In genomic region chr14:34588005-34588404, GRCm38 (mm10) we compare ENCODE assay signal across 23 mouse cellular contexts. TPM values are rescaled to one million over a fixed set of nuclear protein-coding genes. Genes with fewer than 3 reads are reported as not detected.
DNase-seq lines count a peak whose midpoint lies in the region; ATAC-seq and TF ChIP-seq lines count a peak whose summit lies in the region.
"Had no signal": no experiment of that assay in that cellular context is flagged by ENCODE, and none has a peak within 500 bp of the region (broad histone marks: within the 10 kb centered on the region; RNA-seq: fewer than 3 reads in every experiment).

No protein-coding gene starts in this region.

- peaks cover 27% of the 10 kb centered on the region for H3K36me3 ChIP-seq in heart, embryonic 14.5 days (ENCODE audit: control insufficient read depth, insufficient read depth, low read length)
- no peaks in the 10 kb centered on the region for H3K36me3 ChIP-seq in C2C12 (ENCODE audit: control insufficient read depth, insufficient read depth)
- H3K36me3 ChIP-seq in limb, embryonic 13.5 days: no peaks in the 10 kb centered on the region
- H3K36me3 ChIP-seq: forebrain, embryonic 10.5 days; hindbrain, embryonic 13.5 days; liver, embryonic 15.5 days; neural tube, embryonic 15.5 days had no signal

- H3K79me3 ChIP-seq in C2C12 (ENCODE audit: low read depth): peaks cover 4% of the 10 kb centered on the region

- peaks cover 55 to 66% of the 10 kb centered on the region in 2 experiments for H3K4me1 ChIP-seq in heart, embryonic 14.5 days (ENCODE audit: control insufficient read depth in 2 of 2, insufficient read depth in 2 of 2, low read length in 2 of 2)
- peaks cover 10% of the 10 kb centered on the region for H3K4me1 ChIP-seq in brown adipose tissue, adult 24 weeks (ENCODE audit: control insufficient read depth, insufficient read depth, insufficient read length, low read length)
- peaks cover 6% of the 10 kb centered on the region; the same call in 1 of the 2 replicates for H3K4me1 ChIP-seq in limb, embryonic 13.5 days
- H3K4me1 ChIP-seq: liver, embryonic 15.5 days; neural tube, embryonic 15.5 days had no signal

- H3K27me3 ChIP-seq in heart, embryonic 14.5 days (ENCODE audit: control insufficient read depth, insufficient read depth, low read length): no peaks in the 10 kb centered on the region
- no peaks in the 10 kb centered on the region for H3K27me3 ChIP-seq in C2C12 (ENCODE audit: control insufficient read depth, insufficient read depth, insufficient read length)
- H3K27me3 ChIP-seq in limb, embryonic 13.5 days: no peaks in the 10 kb centered on the region
- H3K27me3 ChIP-seq: hindbrain, embryonic 13.5 days; liver, embryonic 15.5 days; neural tube, embryonic 15.5 days had no signal

- peak overlapping the region; percentile 89 for H3K9ac ChIP-seq in heart, embryonic 14.5 days (ENCODE audit: low read length)
- no peak overlapping the region for H3K9ac ChIP-seq in limb, embryonic 13.5 days
- H3K9ac ChIP-seq: hindbrain, embryonic 13.5 days; liver, embryonic 15.5 days; neural tube, embryonic 15.5 days had no signal

- peaks cover 19% of the 10 kb centered on the region for H3K79me2 ChIP-seq in C2C12 (ENCODE audit: control insufficient read depth, insufficient read depth)

- H3K4me3 ChIP-seq in heart, embryonic 14.5 days (ENCODE audit: control insufficient read depth in 1 of 2, insufficient read depth in 1 of 2, low read depth in 1 of 2, low read length in 2 of 2): peak overlapping the region; percentile 57 to 62
- peak overlapping the region; percentile 31 for H3K4me3 ChIP-seq in C2C12 (ENCODE audit: insufficient read depth, poor library complexity, severe bottlenecking)
- peak overlapping the region; percentile 7; the same call in 1 of the 2 replicates for H3K4me3 ChIP-seq in brown adipose tissue, adult 24 weeks (ENCODE audit: insufficient read depth, low read depth, low read length)
- no peak overlapping the region for H3K4me3 ChIP-seq in limb, embryonic 13.5 days
- H3K4me3 ChIP-seq: forebrain, embryonic 10.5 days; hindbrain, embryonic 13.5 days; liver, embryonic 15.5 days; neural tube, embryonic 15.5 days had no signal

- no peak for ATAC-seq in heart, embryonic 14.5 days (ENCODE audit: insufficient number of reproducible peaks, insufficient read depth, low FRiP score, low read depth)
- ATAC-seq in limb, embryonic 13.5 days (ENCODE audit: low FRiP score, low read depth): no peak

- DNase-seq in heart, adult 8-10 months (ENCODE audit: low spot score): no peak
- DNase-seq in cerebellum, adult 9-11 months: no peak
- no peak for DNase-seq in retina, postnatal 1 day
- DNase-seq: cerebellum, adult 2 months; lung, postnatal 14 days; spleen, adult 18-20 months; thymus, postnatal 36 days had no signal

- H3K9me3 ChIP-seq in heart, embryonic 14.5 days (ENCODE audit: control insufficient read depth, low read length): no peaks in the 10 kb centered on the region
- no peaks in the 10 kb centered on the region for H3K9me3 ChIP-seq in limb, embryonic 13.5 days
- H3K9me3 ChIP-seq: forebrain, embryonic 10.5 days; hindbrain, embryonic 13.5 days; liver, embryonic 15.5 days; neural tube, embryonic 15.5 days had no signal

- 21% methylated on average over 5 of the region's 5 CpGs for WGBS in heart, embryonic 14.5 days
- 71% methylated on average over 5 of the region's 5 CpGs for WGBS in limb, embryonic 13.5 days

- peak overlapping the region; percentile 89 for H3K4me2 ChIP-seq in heart, embryonic 14.5 days (ENCODE audit: low read length)
- H3K4me2 ChIP-seq in limb, embryonic 13.5 days (replicated peaks): peak overlapping the region; percentile 3; the same call in 1 of the 2 replicates
- H3K4me2 ChIP-seq: hindbrain, embryonic 13.5 days; liver, embryonic 15.5 days; neural tube, embryonic 15.5 days had no signal

- H3ac ChIP-seq in C2C12 (ENCODE audit: control insufficient read depth, insufficient read length, low read depth): peak overlapping the region; percentile 69

- H3K27ac ChIP-seq in heart, embryonic 14.5 days (replicated peaks in 1 of 2; ENCODE audit: control insufficient read depth in 1 of 2, insufficient read depth in 1 of 2, low read depth in 2 of 2, low read length in 2 of 2): peak overlapping the region; percentile 97
- no peak overlapping the region for H3K27ac ChIP-seq in brown adipose tissue, adult 24 weeks (replicated peaks; ENCODE audit: low read depth, low read length)
- H3K27ac ChIP-seq in limb, embryonic 13.5 days: no peak overlapping the region
- H3K27ac ChIP-seq: forebrain, embryonic 10.5 days; hindbrain, embryonic 13.5 days; kidney, postnatal 0 days; liver, embryonic 15.5 days; neural tube, embryonic 15.5 days had no signal

- TF ChIP-seq CTCF in C2C12 (IDR thresholded peaks at IDR 0.05; ENCODE audit: control insufficient read depth, insufficient read depth, insufficient read length): no peak

TF ChIP-seq in C2C12, 6 proteins besides CTCF, POLR2A, EP300 and RAD21:
- TF ChIP-seq FOSL1 (IDR thresholded peaks at IDR 0.05; ENCODE audit: insufficient read depth, low read length, poor library complexity, severe bottlenecking) (no peak), USF1 (IDR thresholded peaks at IDR 0.05; ENCODE audit: low read depth) (no peak), MYOG (IDR thresholded peaks at IDR 0.05; ENCODE audit: control insufficient read depth, extremely low read depth, insufficient read length) (no peak), MAX (IDR thresholded peaks at IDR 0.05) (no peak), CEBPB (IDR thresholded peaks at IDR 0.05; ENCODE audit: low read depth) (no peak), MYOD1 (IDR thresholded peaks at IDR 0.05; ENCODE audit: control insufficient read depth, insufficient read length, low read depth) (no peak)

RNA-seq across cellular contexts. Expression of gene Ldb3, which starts 0.5 kb away (rescaled TPM):
- 301 and 314 TPM in 2 replicates for polyA plus RNA-seq in heart, embryonic 14.5 days (2014; fragmentation: Nextera tagmentation; extraction: Ambion mirVana)
- 1,000 to 10,000 TPM; 1,077 to 1,246 (median 1,126) TPM for total RNA-seq in heart, adult 8-10 months (2022)
- polyA plus RNA-seq in C2C12 (2012; fragmentation: generic; extraction: Trizol): 4.0 TPM
- polyA plus RNA-seq in brown adipose tissue, adult 24 weeks (2012; ENCODE audit: insufficient read depth, insufficient read length, missing spikeins): 12.4 and 28.6 TPM in 2 replicates
- 8.8 and 9.8 TPM in 2 replicates for polyA plus RNA-seq in limb, embryonic 13.5 days (2015; fragmentation: Nextera tagmentation; extraction: Ambion mirVana)
- total RNA-seq: megakaryocyte-erythroid progenitor cell, adult 5-6 weeks; monocyte, adult 5-6 weeks had no signal

RNA-seq across cellular contexts. Expression of gene Opn4, which starts 11.9 kb away (rescaled TPM):
- 5.0 and 5.2 TPM in 2 replicates for polyA plus RNA-seq in heart, embryonic 14.5 days (2014; fragmentation: Nextera tagmentation; extraction: Ambion mirVana)
- 1 to 10 TPM; 1.7 to 2.5 (median 2.4) TPM for total RNA-seq in heart, adult 8-10 months (2022)
- not detected for polyA plus RNA-seq in C2C12 (2012; fragmentation: generic; extraction: Trizol)
- not detected in 2 replicates for polyA plus RNA-seq in brown adipose tissue, adult 24 weeks (2012; ENCODE audit: insufficient read depth, insufficient read length, missing spikeins)
- polyA plus RNA-seq in limb, embryonic 13.5 days (2015; fragmentation: Nextera tagmentation; extraction: Ambion mirVana): 0.42 TPM in 1 of 2 replicates, not detected in the other
- total RNA-seq: gastrocnemius, postnatal 36 days; layer of hippocampus, postnatal 14 days; megakaryocyte-erythroid progenitor cell, adult 5-6 weeks; monocyte, adult 5-6 weeks had no signal
- polyA plus RNA-seq: brain, embryonic 14.5 days; cortical plate, adult 2 months; hindbrain, embryonic 13.5 days; limb, embryonic 11.5 days; liver, embryonic 15.5 days had no signal

Comparison
In these comparisons a context has a peak if more than half of its experiments do, and no peak if none do; other contexts are left out.
1. H3K27ac ChIP-seq: peak in heart, embryonic 14.5 days (2 of 2); none in brown adipose tissue, adult 24 weeks (single experiment) and limb, embryonic 13.5 days (single experiment).
2. RNA of gene Ldb3, which starts 0.5 kb away (polyA plus RNA-seq): 301 to 314 TPM in heart, embryonic 14.5 days; 12.4 to 28.6 TPM in brown adipose tissue, adult 24 weeks, 8.8 to 9.8 TPM in limb, embryonic 13.5 days and 4.0 TPM in C2C12 (single experiment); every median in the first group is over 10 times any median in the second.